In the genomic region with DNA sequence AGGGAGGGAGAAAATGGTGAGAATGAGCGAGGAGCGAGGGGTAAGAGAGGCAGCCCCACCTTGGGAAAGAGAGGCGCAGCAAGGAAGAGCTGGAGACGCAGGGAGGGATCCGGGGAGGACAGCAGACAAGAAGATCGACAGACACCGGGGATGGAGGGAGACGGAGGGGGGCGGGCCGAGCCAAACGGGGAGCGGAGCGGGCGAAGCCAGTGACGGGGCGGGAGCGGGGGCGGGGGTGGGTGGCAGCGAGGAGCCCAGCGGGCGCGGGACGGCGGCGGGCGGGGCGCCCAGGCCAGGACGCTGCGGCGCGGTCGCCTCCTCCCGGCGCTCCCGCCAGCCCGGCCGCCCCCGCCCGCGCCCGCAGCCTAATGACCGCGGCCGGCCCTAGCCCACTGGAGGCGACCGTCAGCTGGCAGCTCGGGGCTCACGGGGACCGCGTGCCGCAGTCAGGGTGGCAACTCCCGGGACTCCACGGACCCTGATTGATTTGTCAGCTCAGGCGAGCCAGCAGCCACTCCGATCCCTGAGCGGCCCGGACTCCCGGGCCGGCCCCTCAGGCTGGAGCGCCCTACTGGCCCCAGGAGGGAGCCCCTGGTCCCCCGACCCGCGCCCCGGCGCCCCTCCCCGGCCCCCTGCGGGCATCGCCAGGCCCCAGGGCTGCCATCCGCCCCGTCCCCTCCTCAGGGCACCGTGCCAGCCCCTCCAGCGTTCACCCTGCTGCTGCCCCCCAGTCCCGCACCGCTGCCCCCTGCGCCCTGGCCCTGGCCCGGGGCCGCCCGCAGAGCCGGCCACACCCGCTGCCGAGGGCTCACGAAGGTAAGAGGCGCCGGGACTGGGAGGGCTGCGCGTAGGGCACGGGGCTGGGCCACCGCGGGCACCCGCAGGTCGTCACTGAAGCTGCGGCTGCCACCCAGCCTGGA, we compare ENCODE assay signal across 8 mouse cellular contexts. TPM values are rescaled to one million over a fixed set of nuclear protein-coding genes. Genes with fewer than 3 reads are reported as not detected.
DNase-seq lines count a peak whose midpoint lies in the region; ATAC-seq lines count a peak whose summit lies in the region.

Gene Lhx2, plus strand, starts transcription at position 292 of the 920 bp plus-strand sequence.

- H3K27me3 ChIP-seq in lung, embryonic 15.5 days, result peaks cover 97% of the 10 kb centered on the region
- peaks cover 97% of the 10 kb centered on the region for H3K27me3 ChIP-seq in heart, embryonic 14.5 days (ENCODE audit: control insufficient read depth, insufficient read depth, low read length)
- H3K27me3 ChIP-seq in neural tube, embryonic 13.5 days, result peaks cover 99% of the 10 kb centered on the region

- ATAC-seq in lung, embryonic 15.5 days (ENCODE audit: borderline replicate concordance, extremely low read depth, low FRiP score, low TSS enrichment), result 0 out of 2 replicates have a peak, but pooled peaks have one; percentile 8
- no peak for ATAC-seq in heart, embryonic 14.5 days (ENCODE audit: insufficient number of reproducible peaks, insufficient read depth, low FRiP score, low read depth)
- peak; percentile 49; the same call in 1 of the 2 replicates for ATAC-seq in neural tube, embryonic 13.5 days (ENCODE audit: low read depth)
- ATAC-seq in erythroblast, adult 5-6 weeks (replicated peaks; ENCODE audit: low FRiP score, poor library complexity, severe bottlenecking), result no peak

- no peak within 1 kb of the TSS for H3K9ac ChIP-seq in lung, embryonic 15.5 days
- H3K9ac ChIP-seq in heart, embryonic 14.5 days (ENCODE audit: low read length), result peak within 1 kb of the TSS; percentile 38; the same call in 1 of the 2 replicates
- H3K9ac ChIP-seq in neural tube, embryonic 13.5 days, result peak within 1 kb of the TSS; percentile 61

- peak within 1 kb of the TSS; percentile 45 for H3K4me3 ChIP-seq in lung, embryonic 15.5 days
- H3K4me3 ChIP-seq in heart, embryonic 14.5 days (ENCODE audit: control insufficient read depth in 1 of 2, insufficient read depth in 1 of 2, low read depth in 1 of 2, low read length in 2 of 2), result peak within 1 kb of the TSS; percentile 47 to 49
- peak within 1 kb of the TSS; percentile 37 for H3K4me3 ChIP-seq in neural tube, embryonic 13.5 days

- H3K4me2 ChIP-seq in lung, embryonic 15.5 days, result peak within 1 kb of the TSS; percentile 83
- peak within 1 kb of the TSS; percentile 90 for H3K4me2 ChIP-seq in heart, embryonic 14.5 days (ENCODE audit: low read length)
- H3K4me2 ChIP-seq in neural tube, embryonic 13.5 days, result peak within 1 kb of the TSS; percentile 64

- H3K4me1 ChIP-seq in lung, embryonic 15.5 days, result peaks cover 10% of the 10 kb centered on the region
- H3K4me1 ChIP-seq in heart, embryonic 14.5 days (ENCODE audit: control insufficient read depth in 2 of 2, insufficient read depth in 2 of 2, low read length in 2 of 2), result peaks cover 2 to 11% of the 10 kb centered on the region in 2 experiments; a peak in 3 of 4 replicates
- peaks cover 10% of the 10 kb centered on the region for H3K4me1 ChIP-seq in neural tube, embryonic 13.5 days (replicated peaks)

- intact Hi-C loops in left cerebral cortex, postnatal 36 days (cut with DNase I), result loop anchor here (5.0 kb wide), 1 partner anchor 52 kb away; the partner anchor contains the start of gene Dennd1a

- H3K36me3 ChIP-seq in lung, embryonic 15.5 days, result no peaks in the 10 kb centered on the region
- no peaks in the 10 kb centered on the region for H3K36me3 ChIP-seq in heart, embryonic 14.5 days (ENCODE audit: control insufficient read depth, insufficient read depth, low read length)
- no peaks in the 10 kb centered on the region for H3K36me3 ChIP-seq in neural tube, embryonic 13.5 days

- under 1% methylated on average over 57 of the region's 92 CpGs for WGBS in lung, embryonic 15.5 days
- WGBS in heart, embryonic 14.5 days, result 2% methylated on average over 44 of the region's 92 CpGs
- under 1% methylated on average over 87 of the region's 92 CpGs for WGBS in neural tube, embryonic 13.5 days

- no peaks in the 10 kb centered on the region for H3K9me3 ChIP-seq in lung, embryonic 15.5 days
- H3K9me3 ChIP-seq in heart, embryonic 14.5 days (ENCODE audit: control insufficient read depth, low read length), result no peaks in the 10 kb centered on the region
- H3K9me3 ChIP-seq in neural tube, embryonic 13.5 days, result no peaks in the 10 kb centered on the region

- no peak within 1 kb of the TSS for H3K27ac ChIP-seq in lung, embryonic 15.5 days
- H3K27ac ChIP-seq in heart, embryonic 14.5 days (replicated peaks in 1 of 2; ENCODE audit: control insufficient read depth in 1 of 2, insufficient read depth in 1 of 2, low read depth in 2 of 2, low read length in 2 of 2), result no peak within 1 kb of the TSS
- H3K27ac ChIP-seq in neural tube, embryonic 13.5 days (replicated peaks), result no peak within 1 kb of the TSS

- DNase-seq in adrenal gland, adult 2 months, result peak; percentile 37
- no peak for DNase-seq in adrenal gland, postnatal 10 days
- DNase-seq in lung, postnatal 14 days, result no peak
- peak; percentile 16 to 57 for DNase-seq in left cerebral cortex, postnatal 36 days (ENCODE audit: low spot score in 2 of 2)

RNA-seq across cellular contexts. Expression of gene Lhx2, which starts in this region (rescaled TPM):
- total RNA-seq in adrenal gland, adult 2 months (2021), result not detected
- polyA plus RNA-seq in adrenal gland, adult 2 months (2012; rRNA removed), result 0.07 TPM in 1 of 2 replicates, not detected in the other
- 1 to 10 TPM in 1 of 2 experiments, under 1 TPM in 1; 0.91 to 1.5 TPM for total RNA-seq in adrenal gland, postnatal 10 days (2021)
- polyA plus RNA-seq in lung, embryonic 15.5 days (2015; fragmentation: Nextera tagmentation; extraction: Ambion mirVana), result 0.05 TPM in 1 of 2 replicates, not detected in the other
- 0.43 TPM in 1 of 2 replicates, not detected in the other for polyA plus RNA-seq in heart, embryonic 14.5 days (2014; fragmentation: Nextera tagmentation; extraction: Ambion mirVana)
- total RNA-seq in left cerebral cortex, postnatal 36 days (2021), result 10 to 100 TPM; 76.7 to 79.0 TPM
- polyA plus RNA-seq in neural tube, embryonic 13.5 days (2015; fragmentation: Nextera tagmentation; extraction: Ambion mirVana), result 3.7 and 4.3 TPM in 2 replicates
- total RNA-seq in erythroblast, adult 5-6 weeks (2015; ENCODE audit: low replicate concordance), result not detected in 2 replicates
- not detected in 2 replicates for total RNA-seq in erythroblast, adult 5-6 weeks (2017; ENCODE audit: low replicate concordance)

Comparison
In these comparisons a context has a peak if more than half of its experiments do, and no peak if none do; other contexts are left out.
1. RNA of gene Lhx2 (total RNA-seq): 76.7 to 79.0 TPM in left cerebral cortex, postnatal 36 days; 0.91 to 1.5 TPM in adrenal gland, postnatal 10 days, not detected in adrenal gland, adult 2 months and not detected in erythroblast, adult 5-6 weeks; every median in the first group is over 10 times any median in the second.
2. Peak in DNase-seq in adrenal gland, adult 2 months; RNA of the gene not detected or under 1 TPM.
3. Peak in ATAC-seq, H3K4me3 ChIP-seq and H3K4me2 ChIP-seq in lung, embryonic 15.5 days; RNA of the gene not detected or under 1 TPM.
4. DNase-seq: peak in left cerebral cortex, postnatal 36 days (2 of 2); none in adrenal gland, postnatal 10 days (single experiment) and lung, postnatal 14 days (single experiment).
5. Peak in every context shown above with its lines, with median percentiles within 50 percentile points of each other: H3K4me2 ChIP-seq and H3K4me3 ChIP-seq.